Mouse (Mus musculus): ENCODE data around the gene Gm3488.
"Not testable (repeated sequence)": the region's sequence is repeated elsewhere in the genome, so short reads cannot be mapped to it uniquely, and the experiment has no call there.

DNA sequence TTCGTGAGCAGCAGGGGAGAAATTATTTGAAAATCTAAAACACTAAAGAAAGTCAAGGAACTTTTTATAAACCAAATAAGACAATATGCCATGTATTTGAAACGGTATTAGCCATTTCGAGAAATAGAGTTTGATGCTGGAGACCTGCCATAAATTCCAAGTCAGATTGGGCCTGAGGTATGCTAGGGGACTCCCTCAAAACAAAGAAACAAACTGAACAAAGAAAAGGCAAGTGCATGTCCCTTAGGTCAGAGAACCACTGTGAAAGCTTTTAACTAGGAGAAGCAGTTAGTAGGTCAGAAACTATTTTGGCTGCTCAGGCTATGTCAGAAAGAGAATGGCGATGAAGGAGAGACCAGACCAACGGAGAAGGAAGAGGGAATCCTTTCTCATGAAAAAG, 17.6 kb upstream of the Gm3488 start, which contains the start of gene Gm3187:
- not testable (repeated sequence) for TF ChIP-seq CTCF, EP300 (IDR thresholded peaks at IDR 0.05; ENCODE audit: low read depth)

Data from liver, embryonic 14.5 days (tissue).